Mouse (Mus musculus): Measurements from ENCODE around the gene Npm1. TPM values are rescaled to one million over a fixed set of nuclear protein-coding genes. Genes with fewer than 3 reads are reported as not detected.
A peak's percentile ranks its signal among the peaks of the same experiment; 100 is the strongest.

The Npm1 gene
- polyA plus RNA-seq, 1 experiment from 2014 or later = 1,003 TPM

GRCm38 (mm10) chr11:33146143-33146497 lies 16.9 kb downstream of the Npm1 start:
- Histone ChIP-seq H3K4me3 (ENCODE audit: low read depth, low read length) (no peak overlapping the region; the same call in 1 of the 2 replicates), H3K9me3 (ENCODE audit: control insufficient read depth, low read length) (no peaks in the 10 kb centered on the region), H3K36me3 (ENCODE audit: control insufficient read depth, insufficient read depth, low read length) (peaks cover 2% of the 10 kb centered on the region; the same call in 1 of the 2 replicates), H3K27me3 (ENCODE audit: control insufficient read depth, insufficient read depth, low read length) (peaks cover 31% of the 10 kb centered on the region), H3K4me1 (ENCODE audit: control insufficient read depth, insufficient read depth, low read length) (peaks cover 29% of the 10 kb centered on the region), H3K27ac (ENCODE audit: low read depth, low read length) (no peak overlapping the region), H3K4me2 (no peak overlapping the region; the same call in 1 of the 2 replicates), H3K9ac (ENCODE audit: low read length) (no peak overlapping the region)
- under 1% methylated on average over 7 of the region's 9 CpGs for WGBS
- ATAC-seq (ENCODE audit: low FRiP score) (no peak), DNase-seq (ENCODE audit: low spot score, missing footprints) (no peak)

- Histone ChIP-seq H3K9me3 (ENCODE audit: control insufficient read depth, low read length) (no peaks in the 10 kb centered on the region), H3K27me3 (ENCODE audit: control insufficient read depth, insufficient read depth, low read length) (peaks cover 31% of the 10 kb centered on the region), H3K27ac (ENCODE audit: low read depth, low read length) (no peak overlapping the region; the same call in 1 of the 2 replicates), H3K4me1 (ENCODE audit: control insufficient read depth, insufficient read depth, low read length) (peaks cover 29% of the 10 kb centered on the region), H3K4me2 (peak overlapping the region; percentile 24), H3K9ac (ENCODE audit: low read length) (0 out of 2 replicates have a peak overlapping the region, but pooled peaks have one; percentile 5), H3K4me3 (ENCODE audit: low read depth, low read length) (peak overlapping the region; percentile 8; the same call in 1 of the 2 replicates), H3K36me3 (ENCODE audit: control insufficient read depth, insufficient read depth, low read length) (peaks cover 2% of the 10 kb centered on the region; the same call in 1 of the 2 replicates)
- no peak for ATAC-seq (ENCODE audit: low FRiP score)
- WGBS = 14% methylated on average over 7 of the region's 7 CpGs
- peak; percentile 89 for DNase-seq (ENCODE audit: low spot score, missing footprints)
Observed at GRCm38 (mm10) chr11:33145201-33146142, 17.5 kb downstream of the Npm1 start.

GRCm38 (mm10) chr11:33143906-33144305 lies 19.1 kb downstream of the Npm1 start:
- DNase-seq (ENCODE audit: low spot score, missing footprints) (peak; percentile 87), ATAC-seq (ENCODE audit: low FRiP score) (no peak)
- Histone ChIP-seq H3K9ac (ENCODE audit: low read length) (peak overlapping the region; percentile 16; the same call in 1 of the 2 replicates), H3K4me1 (ENCODE audit: control insufficient read depth, insufficient read depth, low read length) (peaks cover 29% of the 10 kb centered on the region), H3K27me3 (ENCODE audit: control insufficient read depth, insufficient read depth, low read length) (peaks cover 31% of the 10 kb centered on the region), H3K27ac (ENCODE audit: low read depth, low read length) (no peak overlapping the region; the same call in 1 of the 2 replicates), H3K4me2 (no peak overlapping the region), H3K4me3 (ENCODE audit: low read depth, low read length) (no peak overlapping the region), H3K9me3 (ENCODE audit: control insufficient read depth, low read length) (no peaks in the 10 kb centered on the region), H3K36me3 (ENCODE audit: control insufficient read depth, insufficient read depth, low read length) (no peaks in the 10 kb centered on the region)
- 3% methylated on average over 9 of the region's 9 CpGs for WGBS

GRCm38 (mm10) chr11:33142801-33143200 lies 20.2 kb downstream of the Npm1 start:
- H3K27me3 ChIP-seq (ENCODE audit: control insufficient read depth, insufficient read depth, low read length) = peaks cover 31% of the 10 kb centered on the region
- ATAC-seq (ENCODE audit: low FRiP score) (no peak), DNase-seq (ENCODE audit: low spot score, missing footprints) (no peak)
- H3K27ac ChIP-seq (ENCODE audit: low read depth, low read length) = no peak overlapping the region
- H3K4me2 ChIP-seq = no peak overlapping the region
- no peak overlapping the region for H3K4me3 ChIP-seq (ENCODE audit: low read depth, low read length)
- no peaks in the 10 kb centered on the region for H3K36me3 ChIP-seq (ENCODE audit: control insufficient read depth, insufficient read depth, low read length)
- peaks cover 24% of the 10 kb centered on the region for H3K4me1 ChIP-seq (ENCODE audit: control insufficient read depth, insufficient read depth, low read length)
- H3K9ac ChIP-seq (ENCODE audit: low read length) = no peak overlapping the region
- WGBS = 78% methylated on average over 1 of the region's 1 CpGs
- no peaks in the 10 kb centered on the region for H3K9me3 ChIP-seq (ENCODE audit: control insufficient read depth, low read length)

GRCm38 (mm10) chr11:33140111-33140460 lies 22.9 kb downstream of the Npm1 start:
- Histone ChIP-seq H3K4me1 (ENCODE audit: control insufficient read depth, insufficient read depth, low read length) (peaks cover 15% of the 10 kb centered on the region), H3K4me2 (no peak overlapping the region), H3K27me3 (ENCODE audit: control insufficient read depth, insufficient read depth, low read length) (peaks cover 13% of the 10 kb centered on the region), H3K9me3 (ENCODE audit: control insufficient read depth, low read length) (no peaks in the 10 kb centered on the region), H3K4me3 (ENCODE audit: low read depth, low read length) (no peak overlapping the region), H3K36me3 (ENCODE audit: control insufficient read depth, insufficient read depth, low read length) (no peaks in the 10 kb centered on the region), H3K27ac (ENCODE audit: low read depth, low read length) (no peak overlapping the region), H3K9ac (ENCODE audit: low read length) (no peak overlapping the region)
- 90% methylated on average over 5 of the region's 5 CpGs for WGBS
- no peak for ATAC-seq (ENCODE audit: low FRiP score)
- no peak for DNase-seq (ENCODE audit: low spot score, missing footprints)

GRCm38 (mm10) chr11:33139458-33140110 lies 23.4 kb downstream of the Npm1 start:
- H3K4me1 ChIP-seq (ENCODE audit: control insufficient read depth, insufficient read depth, low read length) = peaks cover 12% of the 10 kb centered on the region
- H3K27ac ChIP-seq (ENCODE audit: low read depth, low read length) = no peak overlapping the region
- no peaks in the 10 kb centered on the region for H3K9me3 ChIP-seq (ENCODE audit: control insufficient read depth, low read length)
- H3K36me3 ChIP-seq (ENCODE audit: control insufficient read depth, insufficient read depth, low read length) = no peaks in the 10 kb centered on the region
- ATAC-seq (ENCODE audit: low FRiP score) = no peak
- H3K9ac ChIP-seq (ENCODE audit: low read length) = no peak overlapping the region
- H3K27me3 ChIP-seq (ENCODE audit: control insufficient read depth, insufficient read depth, low read length) = peaks cover 9% of the 10 kb centered on the region
- 82% methylated on average over 9 of the region's 9 CpGs for WGBS
- DNase-seq (ENCODE audit: low spot score, missing footprints) = no peak
- H3K4me2 ChIP-seq = no peak overlapping the region
- H3K4me3 ChIP-seq (ENCODE audit: low read depth, low read length) = no peak overlapping the region

GRCm38 (mm10) chr11:33138686-33139085 lies 24.3 kb downstream of the Npm1 start:
- H3K9me3 ChIP-seq (ENCODE audit: control insufficient read depth, low read length) = no peaks in the 10 kb centered on the region
- DNase-seq (ENCODE audit: low spot score, missing footprints) (no peak), ATAC-seq (ENCODE audit: low FRiP score) (no peak)
- no peak overlapping the region for H3K27ac ChIP-seq (ENCODE audit: low read depth, low read length)
- H3K4me2 ChIP-seq = no peak overlapping the region
- peaks cover 4% of the 10 kb centered on the region; the same call in 1 of the 2 replicates for H3K27me3 ChIP-seq (ENCODE audit: control insufficient read depth, insufficient read depth, low read length)
- 85% methylated on average over 5 of the region's 5 CpGs for WGBS
- no peak overlapping the region for H3K4me3 ChIP-seq (ENCODE audit: low read depth, low read length)
- H3K36me3 ChIP-seq (ENCODE audit: control insufficient read depth, insufficient read depth, low read length) = no peaks in the 10 kb centered on the region
- no peak overlapping the region for H3K9ac ChIP-seq (ENCODE audit: low read length)
- peaks cover 4% of the 10 kb centered on the region for H3K4me1 ChIP-seq (ENCODE audit: control insufficient read depth, insufficient read depth, low read length)

- Histone ChIP-seq H3K4me1 (ENCODE audit: control insufficient read depth, insufficient read depth, low read length) (no peaks in the 10 kb centered on the region), H3K36me3 (ENCODE audit: control insufficient read depth, insufficient read depth, low read length) (no peaks in the 10 kb centered on the region), H3K4me2 (no peak overlapping the region), H3K9me3 (ENCODE audit: control insufficient read depth, low read length) (no peaks in the 10 kb centered on the region), H3K27me3 (ENCODE audit: control insufficient read depth, insufficient read depth, low read length) (no peaks in the 10 kb centered on the region), H3K27ac (ENCODE audit: low read depth, low read length) (no peak overlapping the region), H3K4me3 (ENCODE audit: low read depth, low read length) (no peak overlapping the region), H3K9ac (ENCODE audit: low read length) (no peak overlapping the region)
- ATAC-seq (ENCODE audit: low FRiP score) = no peak
- WGBS = 89% methylated on average over 8 of the region's 8 CpGs
- no peak for DNase-seq (ENCODE audit: low spot score, missing footprints)
Observed at GRCm38 (mm10) chr11:33134391-33134986, 28.5 kb downstream of the Npm1 start.

Measured in midbrain, embryonic 11.5 days (tissue).